Mouse (Mus musculus): Measurements from ENCODE around the gene Mup3. TPM values are rescaled to one million over a fixed set of nuclear protein-coding genes. Genes with fewer than 3 reads are reported as not detected.
"Not testable (repeated sequence)": the region's sequence is repeated elsewhere in the genome, so short reads cannot be mapped to it uniquely, and the experiment has no call there.

Gene Mup3
- not detected in 2 replicates for polyA plus RNA-seq (2015; fragmentation: Nextera tagmentation; extraction: Ambion mirVana)

DNA sequence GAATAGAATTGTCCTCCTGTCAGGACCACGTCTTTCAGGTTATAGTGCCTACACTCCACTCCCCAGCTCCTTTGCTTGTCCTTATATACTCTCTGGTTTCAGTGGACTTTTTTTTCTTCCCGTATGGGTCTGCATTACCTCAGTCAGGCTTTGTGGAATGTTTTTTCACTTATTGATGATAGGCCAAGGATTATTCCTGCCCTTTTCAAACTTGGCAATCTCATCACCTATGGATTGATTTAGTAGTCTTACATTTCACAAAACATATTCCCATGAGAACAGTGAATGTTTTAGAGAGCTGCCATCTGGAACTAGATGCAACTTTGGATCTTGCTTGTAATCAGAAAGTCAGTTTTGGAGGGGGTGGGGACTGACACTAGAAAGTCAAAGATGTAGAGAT lies at the start of gene Mup3:
Gene Mup3 (minus strand): TSS at position 102 of the 400 bp plus-strand sequence.
- H3K9me3 ChIP-seq (replicated peaks), result no peaks in the 10 kb centered on the region
- no peaks in the 10 kb centered on the region for H3K4me1 ChIP-seq (replicated peaks)
- no peak within 1 kb of the TSS for H3K27ac ChIP-seq (replicated peaks)
- H3K9ac ChIP-seq, result no peak within 1 kb of the TSS
- 44% methylated on average over 2 of the region's 2 CpGs for WGBS (ENCODE audit: insufficient replicate concordance)
- ATAC-seq (ENCODE audit: insufficient read depth), result no peak
- H3K4me3 ChIP-seq (replicated peaks), result no peak within 1 kb of the TSS
- H3K36me3 ChIP-seq (replicated peaks), result no peaks in the 10 kb centered on the region
- no peaks in the 10 kb centered on the region for H3K27me3 ChIP-seq
- no peak within 1 kb of the TSS for H3K4me2 ChIP-seq

DNA sequence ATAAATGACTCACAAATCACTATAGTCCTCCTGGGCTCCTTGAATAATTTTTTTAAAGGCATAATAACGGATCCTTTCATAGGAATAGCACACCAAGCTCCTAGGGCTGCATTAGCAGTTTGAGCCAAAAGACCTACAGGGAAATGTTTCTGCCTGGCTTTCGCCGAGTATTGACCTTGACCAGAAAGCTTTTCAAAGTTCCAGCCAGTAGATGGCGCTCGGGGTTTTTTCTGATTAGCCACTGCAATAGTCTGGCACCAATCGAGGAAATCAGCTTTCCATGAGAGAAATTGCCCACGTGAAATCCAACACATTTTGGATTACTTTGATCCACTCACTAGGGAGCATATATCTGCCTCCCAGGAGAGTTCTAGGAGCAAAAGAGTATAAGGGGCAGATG lies 46.6 kb upstream of the Mup3 start:
- no peak overlapping the region for H3K9ac ChIP-seq
- WGBS (ENCODE audit: insufficient replicate concordance), result 50% methylated on average over 7 of the region's 7 CpGs
- H3K9me3 ChIP-seq (replicated peaks), result peaks cover 3% of the 10 kb centered on the region; the same call in 1 of the 2 replicates
- H3K4me3 ChIP-seq (replicated peaks), result no peak overlapping the region
- no peaks in the 10 kb centered on the region for H3K4me1 ChIP-seq (replicated peaks)
- H3K27ac ChIP-seq (replicated peaks), result no peak overlapping the region
- ATAC-seq (ENCODE audit: insufficient read depth), result no peak
- no peaks in the 10 kb centered on the region for H3K36me3 ChIP-seq (replicated peaks)
- no peaks in the 10 kb centered on the region for H3K27me3 ChIP-seq
- H3K4me2 ChIP-seq, result no peak overlapping the region

DNA sequence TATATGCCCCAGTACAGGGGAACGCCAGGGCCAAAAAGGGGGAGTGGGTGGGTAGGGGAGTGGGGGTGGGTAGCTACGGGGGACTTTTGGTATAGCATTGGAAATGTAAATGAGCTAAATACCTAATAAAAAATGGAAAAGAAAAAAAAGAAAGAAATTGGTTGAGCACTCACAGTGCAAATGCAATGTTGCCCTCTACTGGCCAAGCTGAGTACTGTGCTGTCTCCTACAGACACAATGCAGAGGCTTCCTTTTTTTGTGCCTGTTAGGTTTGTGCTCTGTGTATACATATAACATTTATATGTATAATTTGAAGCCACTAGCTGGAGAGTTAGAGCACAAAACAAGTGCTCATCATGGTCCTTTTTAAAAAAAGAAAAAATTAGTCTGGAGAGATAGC lies 16.2 kb upstream of the Mup3 start:
- not testable (repeated sequence) for H3K4me1 ChIP-seq (replicated peaks); ATAC-seq (ENCODE audit: insufficient read depth); H3K27ac ChIP-seq (replicated peaks); H3K9ac ChIP-seq; H3K36me3 ChIP-seq (replicated peaks); H3K4me3 ChIP-seq (replicated peaks); H3K4me2 ChIP-seq; H3K9me3 ChIP-seq (replicated peaks); H3K27me3 ChIP-seq
- WGBS (ENCODE audit: insufficient replicate concordance), result 45% methylated on average over 2 of the region's 2 CpGs

DNA sequence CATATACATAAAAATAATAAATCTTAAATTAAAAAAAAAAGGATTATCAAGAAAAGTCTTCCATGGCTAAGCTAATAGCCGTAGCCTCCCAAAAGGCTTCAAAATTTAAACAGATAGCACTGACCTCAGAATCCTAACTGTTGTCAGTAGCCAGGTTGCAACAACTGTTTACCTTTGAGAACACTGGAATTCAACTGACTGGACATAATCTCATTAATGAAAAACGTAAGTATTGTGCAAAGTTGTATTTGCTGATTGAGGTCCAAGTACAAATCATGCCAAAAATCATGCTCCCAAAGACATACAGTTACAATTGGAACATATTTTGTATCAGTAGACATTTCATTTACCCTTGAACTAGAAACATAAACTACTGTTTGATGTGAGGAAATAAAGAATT lies 811 bp upstream of the Mup3 start:
- Histone ChIP-seq H3K9me3 (replicated peaks) (no peaks in the 10 kb centered on the region), H3K27me3 (no peaks in the 10 kb centered on the region), H3K4me1 (replicated peaks) (no peaks in the 10 kb centered on the region), H3K27ac (replicated peaks) (no peak overlapping the region), H3K4me2 (no peak overlapping the region), H3K9ac (no peak overlapping the region), H3K36me3 (replicated peaks) (no peaks in the 10 kb centered on the region), H3K4me3 (replicated peaks) (no peak overlapping the region)
- no peak; the same call in 1 of the 2 replicates for ATAC-seq (ENCODE audit: insufficient read depth)
- WGBS (ENCODE audit: insufficient replicate concordance), result 52% methylated on average over 2 of the region's 2 CpGs

DNA sequence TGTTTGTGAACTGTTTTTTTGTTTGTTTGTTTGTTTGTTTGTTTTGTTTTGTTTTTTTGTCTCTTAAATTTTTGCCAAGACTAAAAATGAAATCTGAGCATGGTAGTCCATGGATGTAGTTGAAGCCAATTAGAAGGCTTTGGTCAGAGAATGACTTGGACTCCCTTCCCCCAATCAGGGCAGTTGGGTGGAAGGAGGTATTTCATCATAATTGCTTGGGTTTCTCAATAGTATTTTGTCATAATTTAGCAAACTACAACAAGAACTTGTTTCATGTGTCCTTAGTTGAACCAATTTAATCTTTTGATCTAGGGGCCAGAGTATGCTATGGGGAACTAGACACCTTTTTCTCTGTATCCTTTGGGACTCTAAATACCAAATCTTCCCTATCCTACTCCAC lies 4.4 kb downstream of the Mup3 start:
- no peak overlapping the region for H3K27ac ChIP-seq (replicated peaks)
- H3K4me3 ChIP-seq (replicated peaks), result no peak overlapping the region
- no peak overlapping the region for H3K9ac ChIP-seq
- no peaks in the 10 kb centered on the region for H3K9me3 ChIP-seq (replicated peaks)
- H3K36me3 ChIP-seq (replicated peaks), result no peaks in the 10 kb centered on the region
- no peaks in the 10 kb centered on the region for H3K27me3 ChIP-seq
- ATAC-seq (ENCODE audit: insufficient read depth), result no peak
- H3K4me2 ChIP-seq, result no peak overlapping the region
- H3K4me1 ChIP-seq (replicated peaks), result no peaks in the 10 kb centered on the region

DNA sequence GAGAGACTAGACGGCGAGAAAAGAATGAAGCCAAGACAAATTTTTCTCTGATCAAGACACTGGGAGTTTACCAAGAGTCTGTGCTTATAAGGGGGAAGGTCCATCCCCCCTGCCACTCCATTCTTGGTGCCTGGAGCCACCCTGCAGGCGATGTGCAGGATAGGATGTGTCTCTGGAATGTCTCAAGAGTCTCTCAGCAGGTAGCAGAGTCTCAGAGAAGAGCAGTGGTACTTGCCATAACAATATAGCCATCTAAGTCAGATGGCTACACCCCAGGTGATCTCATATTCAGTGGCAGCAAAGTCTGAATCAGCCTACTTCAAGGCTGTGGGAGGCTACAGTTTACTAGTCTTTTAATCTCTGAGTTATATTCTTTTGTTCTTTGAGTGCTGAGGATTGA lies 12.0 kb downstream of the Mup3 start:
- no peak overlapping the region for H3K4me2 ChIP-seq
- H3K27ac ChIP-seq (replicated peaks), result no peak overlapping the region
- no peaks in the 10 kb centered on the region for H3K36me3 ChIP-seq (replicated peaks)
- H3K27me3 ChIP-seq, result no peaks in the 10 kb centered on the region
- 54% methylated on average over 3 of the region's 3 CpGs for WGBS (ENCODE audit: insufficient replicate concordance)
- no peak overlapping the region for H3K9ac ChIP-seq
- no peak overlapping the region for H3K4me3 ChIP-seq (replicated peaks)
- no peaks in the 10 kb centered on the region for H3K9me3 ChIP-seq (replicated peaks)
- no peak for ATAC-seq (ENCODE audit: insufficient read depth)
- H3K4me1 ChIP-seq (replicated peaks), result no peaks in the 10 kb centered on the region

DNA sequence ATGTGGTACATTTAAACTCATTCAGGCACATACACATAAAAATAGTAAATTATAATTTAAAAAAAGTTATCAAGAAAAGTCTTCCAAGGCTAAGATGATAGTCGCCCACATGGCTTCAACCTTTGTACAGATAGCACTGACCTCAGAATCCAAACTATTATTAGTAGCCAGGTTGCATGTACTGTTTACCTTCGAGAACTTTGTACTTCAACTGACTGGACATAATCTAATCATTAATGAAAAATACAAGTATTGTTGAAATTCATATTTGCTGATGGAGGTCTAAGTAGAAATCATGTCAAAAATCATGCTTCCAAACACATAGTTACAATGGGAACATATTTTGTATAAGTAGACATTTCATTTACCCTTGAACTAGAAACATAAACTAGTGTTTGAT lies 32.4 kb downstream of the Mup3 start:
- not testable (repeated sequence) for H3K36me3 ChIP-seq (replicated peaks); H3K4me3 ChIP-seq (replicated peaks); H3K4me2 ChIP-seq; ATAC-seq (ENCODE audit: insufficient read depth); H3K27me3 ChIP-seq; H3K27ac ChIP-seq (replicated peaks); H3K4me1 ChIP-seq (replicated peaks); H3K9ac ChIP-seq; H3K9me3 ChIP-seq (replicated peaks)
- WGBS (ENCODE audit: insufficient replicate concordance), result 39% methylated on average over 2 of the region's 2 CpGs

DNA sequence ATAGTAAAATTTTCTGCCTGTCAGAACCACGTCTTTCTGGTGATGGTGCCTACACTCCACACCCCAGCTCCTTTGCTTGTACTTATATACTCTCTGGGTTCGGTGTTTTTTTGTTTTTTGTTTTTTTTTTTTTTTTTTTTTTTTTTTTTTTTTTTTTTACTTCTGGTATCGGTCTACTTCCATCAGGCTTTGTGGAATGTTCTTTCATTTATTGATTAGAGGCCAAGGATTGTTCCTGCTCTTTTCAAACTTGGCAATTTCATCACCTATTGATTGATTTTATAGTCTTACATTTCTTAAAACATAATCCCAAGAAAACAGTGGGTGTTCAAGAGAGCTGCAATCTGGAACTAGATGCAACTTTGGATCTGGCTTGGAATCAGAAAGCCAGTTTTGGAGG lies 33.1 kb downstream of the Mup3 start, which contains the start of gene Mup20:
Gene Mup20 (minus strand): TSS at position 101 of the 400 bp plus-strand sequence.
- H3K9me3 ChIP-seq (replicated peaks); H3K9ac ChIP-seq; H3K27me3 ChIP-seq; ATAC-seq (ENCODE audit: insufficient read depth); H3K4me2 ChIP-seq; H3K4me1 ChIP-seq (replicated peaks); H3K4me3 ChIP-seq (replicated peaks); H3K36me3 ChIP-seq (replicated peaks); H3K27ac ChIP-seq (replicated peaks): not testable (repeated sequence)
- 38% methylated on average over 3 of the region's 3 CpGs for WGBS (ENCODE audit: insufficient replicate concordance)

Other genes starting within 250 kb of the Mup3 start
- 0.09 TPM in 1 of 2 replicates, not detected in the other for gene Mup20, start 33.2 kb downstream of the Mup3 start, polyA plus RNA-seq (2015; fragmentation: Nextera tagmentation; extraction: Ambion mirVana)
- 0.18 TPM in 1 of 2 replicates, not detected in the other for gene Mup21, start 63.5 kb upstream of the Mup3 start, polyA plus RNA-seq (2015; fragmentation: Nextera tagmentation; extraction: Ambion mirVana)
- gene Zfp37, start 143.7 kb upstream of the Mup3 start, polyA plus RNA-seq (2015; fragmentation: Nextera tagmentation; extraction: Ambion mirVana), result 0.31 and 0.43 TPM in 2 replicates
- gene Slc31a2, start 175.2 kb upstream of the Mup3 start, polyA plus RNA-seq (2015; fragmentation: Nextera tagmentation; extraction: Ambion mirVana), result 9.1 and 9.8 TPM in 2 replicates